Mouse (Mus musculus) liver, postnatal 0 days (tissue): ENCODE data around the gene Mttp.

Source experiments
- CTCF ChIP-seq: sonication (generic); IDR thresholded peaks from 2 replicates; pipeline ENCODE4 v1.5.1; 2016; ENCODE audit warnings: antibody characterized with exemption, low read depth
- EP300 ChIP-seq: IDR thresholded peaks from 2 replicates; pipeline ENCODE4 v1.6.1; 2016; ENCODE audit warnings: antibody characterized with exemption, low read depth, mild to moderate bottlenecking

- TF ChIP-seq CTCF (no peak), EP300 (no peak)
Observed at GRCm38 (mm10) chr3:138065930-138066329, 78.8 kb downstream of the Mttp start.
